In genomic region chr12:16639078-16639771, GRCm38 (mm10) we compare ENCODE assay signal across 10 mouse cellular contexts. TPM values are rescaled to one million over a fixed set of nuclear protein-coding genes. Genes with fewer than 3 reads are reported as not detected.
DNase-seq lines count a peak whose midpoint lies in the region; ATAC-seq lines count a peak whose summit lies in the region.
"Had no signal": no experiment of that assay in that cellular context is flagged by ENCODE, and none has a peak within 500 bp of the region (broad histone marks: within the 10 kb centered on the region; RNA-seq: fewer than 3 reads in every experiment).

No protein-coding gene starts in this region.

- no peaks in the 10 kb centered on the region for H3K36me3 ChIP-seq in heart, embryonic 16.5 days (ENCODE audit: control insufficient read depth, insufficient read depth)
- no peaks in the 10 kb centered on the region for H3K36me3 ChIP-seq in forebrain, embryonic 16.5 days (ENCODE audit: control insufficient read depth, insufficient read depth)
- H3K36me3 ChIP-seq: hindbrain, embryonic 12.5 days had no signal

- intact Hi-C loops in left cerebral cortex, postnatal 36 days (cut with DNase I), result no loop called here

- H3K4me3 ChIP-seq in heart, embryonic 16.5 days (ENCODE audit: low read length), result no peak overlapping the region
- no peak overlapping the region for H3K4me3 ChIP-seq in forebrain, embryonic 16.5 days (replicated peaks; ENCODE audit: low read length)
- H3K4me3 ChIP-seq: hindbrain, embryonic 12.5 days had no signal

- no peak overlapping the region for H3K9ac ChIP-seq in heart, embryonic 16.5 days (ENCODE audit: low read length)
- no peak overlapping the region for H3K9ac ChIP-seq in forebrain, embryonic 16.5 days (replicated peaks; ENCODE audit: low read depth, low read length)
- H3K9ac ChIP-seq: hindbrain, embryonic 12.5 days had no signal

- H3K4me2 ChIP-seq in heart, embryonic 16.5 days (ENCODE audit: low read depth, low read length), result peak overlapping the region; percentile 20; the same call in 1 of the 2 replicates
- no peak overlapping the region for H3K4me2 ChIP-seq in forebrain, embryonic 16.5 days (ENCODE audit: low read length)
- H3K4me2 ChIP-seq: hindbrain, embryonic 12.5 days had no signal

- H3K27ac ChIP-seq in heart, embryonic 16.5 days (ENCODE audit: low read length), result no peak overlapping the region
- H3K27ac ChIP-seq in forebrain, embryonic 16.5 days (ENCODE audit: low read length), result no peak overlapping the region
- H3K27ac ChIP-seq: hindbrain, embryonic 12.5 days had no signal

- no peaks in the 10 kb centered on the region for H3K9me3 ChIP-seq in heart, embryonic 16.5 days (replicated peaks; ENCODE audit: control insufficient read depth, low read length)
- H3K9me3 ChIP-seq in forebrain, embryonic 16.5 days (ENCODE audit: control insufficient read depth, low read length), result no peaks in the 10 kb centered on the region
- H3K9me3 ChIP-seq: hindbrain, embryonic 12.5 days had no signal

- no peaks in the 10 kb centered on the region for H3K27me3 ChIP-seq in heart, embryonic 16.5 days (ENCODE audit: control insufficient read depth, insufficient read depth, low read length)
- H3K27me3 ChIP-seq in forebrain, embryonic 16.5 days (replicated peaks; ENCODE audit: control insufficient read depth, insufficient read depth, low read length), result no peaks in the 10 kb centered on the region
- H3K27me3 ChIP-seq: hindbrain, embryonic 12.5 days had no signal

- peaks cover 17% of the 10 kb centered on the region for H3K4me1 ChIP-seq in heart, embryonic 16.5 days (ENCODE audit: control insufficient read depth, insufficient read depth, low read length)
- peaks cover 10% of the 10 kb centered on the region for H3K4me1 ChIP-seq in forebrain, embryonic 16.5 days (replicated peaks; ENCODE audit: control insufficient read depth, insufficient read depth, low read length)

- DNase-seq in kidney, postnatal 10 days, result peak; percentile 23
- DNase-seq in kidney, postnatal 14 days, result no peak
- DNase-seq in B cell, adult 2 months, result peak; percentile 23 to 33
- DNase-seq in MN1 (ENCODE audit: low spot score), result peak; percentile 63
- no peak for DNase-seq in frontal cortex, postnatal 10 days (ENCODE audit: low spot score in 2 of 2)
- no peak for DNase-seq in left cerebral cortex, postnatal 36 days (ENCODE audit: low spot score in 2 of 2)

- ATAC-seq in heart, embryonic 16.5 days (replicated peaks; ENCODE audit: extremely low read depth, insufficient read depth, low FRiP score), result no peak
- ATAC-seq in forebrain, embryonic 16.5 days, result no peak
- ATAC-seq: midbrain, embryonic 16.5 days had no signal

- 41% methylated on average over 12 of the region's 12 CpGs for WGBS in heart, embryonic 16.5 days
- WGBS in forebrain, embryonic 16.5 days, result 74% methylated on average over 12 of the region's 12 CpGs

RNA-seq across cellular contexts. Expression of gene Ntsr2, which starts 14.0 kb away (rescaled TPM):
- polyA plus RNA-seq in heart, embryonic 16.5 days (2015; fragmentation: Nextera tagmentation; extraction: Ambion mirVana), result 0.12 and 0.14 TPM in 2 replicates
- polyA plus RNA-seq in forebrain, embryonic 16.5 days (2015; fragmentation: Nextera tagmentation; extraction: Ambion mirVana), result 1.8 and 2.9 TPM in 2 replicates
- 100 to 1,000 TPM; 154 to 164 TPM for total RNA-seq in left cerebral cortex, postnatal 36 days (2021)

RNA-seq across cellular contexts. Expression of gene Lpin1, which starts 28.5 kb away (rescaled TPM):
- 7.5 and 8.3 TPM in 2 replicates for polyA plus RNA-seq in heart, embryonic 16.5 days (2015; fragmentation: Nextera tagmentation; extraction: Ambion mirVana)
- 19.5 and 23.0 TPM in 2 replicates for polyA plus RNA-seq in forebrain, embryonic 16.5 days (2015; fragmentation: Nextera tagmentation; extraction: Ambion mirVana)
- total RNA-seq in left cerebral cortex, postnatal 36 days (2021), result 10 to 100 TPM; 19.6 to 23.0 TPM

Comparison
In these comparisons a context has a peak if more than half of its experiments do, and no peak if none do; other contexts are left out.
1. DNase-seq: peak in kidney, postnatal 10 days (single experiment), B cell, adult 2 months (2 of 2) and MN1 (single experiment); none in kidney, postnatal 14 days (single experiment), frontal cortex, postnatal 10 days (0 of 2) and left cerebral cortex, postnatal 36 days (0 of 2).